Mouse (Mus musculus): ENCODE measurements at regions not wholly inside any gene's neighbourhood (a gene's known extent, or its start where the extent isn't known, plus 50 kb on each side); places are given as distances from the start of the nearest gene placed in this dataset.

- peaks cover 7% of the 10 kb centered on the region; the same call in 1 of the 2 replicates for H3K4me1 ChIP-seq (ENCODE audit: control insufficient read depth, insufficient read depth, low read length)
- no peaks in the 10 kb centered on the region for H3K27me3 ChIP-seq (ENCODE audit: control insufficient read depth, insufficient read depth, low read length)
- 72% methylated on average over 15 of the region's 15 CpGs for WGBS
- no peak overlapping the region for H3K4me3 ChIP-seq (replicated peaks; ENCODE audit: insufficient read depth, low read depth, low read length)
- no peak overlapping the region for H3K27ac ChIP-seq (ENCODE audit: insufficient read depth, low read length)
- no peak for DNase-seq
- no peak for TF ChIP-seq POLR2A (IDR thresholded peaks at IDR 0.05; ENCODE audit: borderline replicate concordance, insufficient read depth, low read length)
- TF ChIP-seq CTCF (IDR thresholded peaks at IDR 0.05; ENCODE audit: borderline replicate concordance, insufficient read depth, low read depth, low read length), result no peak
Measured at GRCm38 (mm10) chr13:44419472-44420226, 309.6 kb upstream of the Jarid2 start.

- 67% methylated on average over 6 of the region's 6 CpGs for WGBS
Measured at GRCm38 (mm10) chr13:44420227-44420592, 309.1 kb upstream of the Jarid2 start.

GRCm38 (mm10) chr13:44420941-44421340 is 308.3 kb upstream of the Jarid2 start:
- Histone ChIP-seq H3K27me3 (ENCODE audit: control insufficient read depth, insufficient read depth, low read length) (no peaks in the 10 kb centered on the region), H3K4me1 (ENCODE audit: control insufficient read depth, insufficient read depth, low read length) (peaks cover 7% of the 10 kb centered on the region; the same call in 1 of the 2 replicates), H3K27ac (ENCODE audit: insufficient read depth, low read length) (no peak overlapping the region), H3K4me3 (replicated peaks; ENCODE audit: insufficient read depth, low read depth, low read length) (no peak overlapping the region)
- 71% methylated on average over 8 of the region's 8 CpGs for WGBS
- DNase-seq, result no peak
- TF ChIP-seq POLR2A (IDR thresholded peaks at IDR 0.05; ENCODE audit: borderline replicate concordance, insufficient read depth, low read length) (no peak), CTCF (IDR thresholded peaks at IDR 0.05; ENCODE audit: borderline replicate concordance, insufficient read depth, low read depth, low read length) (no peak)

More at GRCm38 (mm10) chr13:44420227-44420592, 309.1 kb upstream of the Jarid2 start:
- no peak for DNase-seq
- Histone ChIP-seq H3K4me1 (ENCODE audit: control insufficient read depth, insufficient read depth, low read length) (peaks cover 7% of the 10 kb centered on the region; the same call in 1 of the 2 replicates), H3K27ac (ENCODE audit: insufficient read depth, low read length) (no peak overlapping the region), H3K4me3 (replicated peaks; ENCODE audit: insufficient read depth, low read depth, low read length) (no peak overlapping the region), H3K27me3 (ENCODE audit: control insufficient read depth, insufficient read depth, low read length) (no peaks in the 10 kb centered on the region)
- TF ChIP-seq POLR2A (IDR thresholded peaks at IDR 0.05; ENCODE audit: borderline replicate concordance, insufficient read depth, low read length) (no peak), CTCF (IDR thresholded peaks at IDR 0.05; ENCODE audit: borderline replicate concordance, insufficient read depth, low read depth, low read length) (no peak)

- WGBS, result 44% methylated on average over 3 of the region's 3 CpGs
- no peak for TF ChIP-seq POLR2A (IDR thresholded peaks at IDR 0.05; ENCODE audit: borderline replicate concordance, insufficient read depth, low read length)
- TF ChIP-seq CTCF (IDR thresholded peaks at IDR 0.05; ENCODE audit: borderline replicate concordance, insufficient read depth, low read depth, low read length), result no peak
- no peak for DNase-seq
Measured at GRCm38 (mm10) chr13:44421426-44421825, 307.8 kb upstream of the Jarid2 start.

GRCm38 (mm10) chr13:44421922-44422321 is 307.4 kb upstream of the Jarid2 start:
- WGBS, result 76% methylated on average over 5 of the region's 5 CpGs
- Histone ChIP-seq H3K27ac (ENCODE audit: insufficient read depth, low read length) (no peak overlapping the region), H3K4me1 (ENCODE audit: control insufficient read depth, insufficient read depth, low read length) (peaks cover 7% of the 10 kb centered on the region; the same call in 1 of the 2 replicates), H3K27me3 (ENCODE audit: control insufficient read depth, insufficient read depth, low read length) (no peaks in the 10 kb centered on the region), H3K4me3 (replicated peaks; ENCODE audit: insufficient read depth, low read depth, low read length) (no peak overlapping the region)
- no peak for TF ChIP-seq CTCF (IDR thresholded peaks at IDR 0.05; ENCODE audit: borderline replicate concordance, insufficient read depth, low read depth, low read length)
- no peak for TF ChIP-seq POLR2A (IDR thresholded peaks at IDR 0.05; ENCODE audit: borderline replicate concordance, insufficient read depth, low read length)
- DNase-seq, result no peak

More at GRCm38 (mm10) chr13:44421426-44421825, 307.8 kb upstream of the Jarid2 start:
- peaks cover 7% of the 10 kb centered on the region; the same call in 1 of the 2 replicates for H3K4me1 ChIP-seq (ENCODE audit: control insufficient read depth, insufficient read depth, low read length)
- H3K4me3 ChIP-seq (replicated peaks; ENCODE audit: insufficient read depth, low read depth, low read length), result no peak overlapping the region
- no peak overlapping the region for H3K27ac ChIP-seq (ENCODE audit: insufficient read depth, low read length)
- no peaks in the 10 kb centered on the region for H3K27me3 ChIP-seq (ENCODE audit: control insufficient read depth, insufficient read depth, low read length)

- H3K4me1 ChIP-seq (ENCODE audit: control insufficient read depth, insufficient read depth, low read length), result peaks cover 4% of the 10 kb centered on the region; the same call in 1 of the 2 replicates
- no peak for DNase-seq
- TF ChIP-seq CTCF (IDR thresholded peaks at IDR 0.05; ENCODE audit: borderline replicate concordance, insufficient read depth, low read depth, low read length) (no peak), POLR2A (IDR thresholded peaks at IDR 0.05; ENCODE audit: borderline replicate concordance, insufficient read depth, low read length) (no peak)
- no peaks in the 10 kb centered on the region for H3K27me3 ChIP-seq (ENCODE audit: control insufficient read depth, insufficient read depth, low read length)
- H3K4me3 ChIP-seq (replicated peaks; ENCODE audit: insufficient read depth, low read depth, low read length), result no peak overlapping the region
- WGBS, result 95% methylated on average over 8 of the region's 8 CpGs
- H3K27ac ChIP-seq (ENCODE audit: insufficient read depth, low read length), result no peak overlapping the region
Measured at GRCm38 (mm10) chr13:44430492-44430891, 298.8 kb upstream of the Jarid2 start.

- TF ChIP-seq CTCF (IDR thresholded peaks at IDR 0.05; ENCODE audit: borderline replicate concordance, insufficient read depth, low read depth, low read length) (no peak), POLR2A (IDR thresholded peaks at IDR 0.05; ENCODE audit: borderline replicate concordance, insufficient read depth, low read length) (no peak)
- H3K27me3 ChIP-seq (ENCODE audit: control insufficient read depth, insufficient read depth, low read length), result no peaks in the 10 kb centered on the region
- WGBS, result 85% methylated on average over 1 of the region's 1 CpGs
- no peak overlapping the region for H3K4me3 ChIP-seq (replicated peaks; ENCODE audit: insufficient read depth, low read depth, low read length)
- H3K4me1 ChIP-seq (ENCODE audit: control insufficient read depth, insufficient read depth, low read length), result no peaks in the 10 kb centered on the region
- DNase-seq, result no peak
- no peak overlapping the region for H3K27ac ChIP-seq (ENCODE audit: insufficient read depth, low read length)
Measured at GRCm38 (mm10) chr13:44437709-44438108, 291.6 kb upstream of the Jarid2 start.

- Histone ChIP-seq H3K4me1 (ENCODE audit: control insufficient read depth, insufficient read depth, low read length) (no peaks in the 10 kb centered on the region), H3K27ac (ENCODE audit: insufficient read depth, low read length) (no peak overlapping the region), H3K4me3 (replicated peaks; ENCODE audit: insufficient read depth, low read depth, low read length) (no peak overlapping the region), H3K27me3 (ENCODE audit: control insufficient read depth, insufficient read depth, low read length) (no peaks in the 10 kb centered on the region)
- 99% methylated on average over 3 of the region's 3 CpGs for WGBS
- DNase-seq, result no peak
- TF ChIP-seq CTCF (IDR thresholded peaks at IDR 0.05; ENCODE audit: borderline replicate concordance, insufficient read depth, low read depth, low read length) (no peak), POLR2A (IDR thresholded peaks at IDR 0.05; ENCODE audit: borderline replicate concordance, insufficient read depth, low read length) (no peak)
Measured at GRCm38 (mm10) chr13:44441061-44441460, 288.2 kb upstream of the Jarid2 start.

Data from cerebellum, adult 2 months (tissue).